Mouse (Mus musculus): ENCODE data around the gene Polh. TPM values are rescaled to one million over a fixed set of nuclear protein-coding genes. Genes with fewer than 3 reads are reported as not detected.
A peak's percentile ranks its signal among the peaks of the same experiment; 100 is the strongest.

Gene Polh
- polyA plus RNA-seq, 1 experiment from 2014 or later = 8.5 TPM

DNA sequence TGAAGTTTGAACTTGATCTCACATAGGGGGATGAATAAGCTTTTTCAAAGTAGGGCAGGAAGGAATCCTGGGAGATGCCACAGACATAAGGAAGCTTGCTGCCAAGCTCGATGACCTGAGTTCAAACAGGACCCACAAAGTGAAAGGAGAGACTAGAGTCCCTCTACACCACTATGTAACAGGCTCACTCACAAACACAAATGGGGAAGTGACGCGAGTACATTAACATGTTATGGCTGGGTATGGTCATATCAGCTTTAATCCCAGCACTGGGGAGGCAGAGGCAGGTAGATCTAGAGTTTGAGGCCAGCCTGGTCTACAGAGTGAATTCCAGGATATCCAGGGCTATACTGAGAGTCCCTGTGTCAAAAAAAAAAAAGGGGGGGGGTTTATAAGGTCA is 48.1 kb downstream of the Polh start:
- ATAC-seq (replicated peaks) = no peak
- no peaks in the 10 kb centered on the region for H3K9me3 ChIP-seq
- 93% methylated on average over 3 of the region's 3 CpGs for WGBS

DNA sequence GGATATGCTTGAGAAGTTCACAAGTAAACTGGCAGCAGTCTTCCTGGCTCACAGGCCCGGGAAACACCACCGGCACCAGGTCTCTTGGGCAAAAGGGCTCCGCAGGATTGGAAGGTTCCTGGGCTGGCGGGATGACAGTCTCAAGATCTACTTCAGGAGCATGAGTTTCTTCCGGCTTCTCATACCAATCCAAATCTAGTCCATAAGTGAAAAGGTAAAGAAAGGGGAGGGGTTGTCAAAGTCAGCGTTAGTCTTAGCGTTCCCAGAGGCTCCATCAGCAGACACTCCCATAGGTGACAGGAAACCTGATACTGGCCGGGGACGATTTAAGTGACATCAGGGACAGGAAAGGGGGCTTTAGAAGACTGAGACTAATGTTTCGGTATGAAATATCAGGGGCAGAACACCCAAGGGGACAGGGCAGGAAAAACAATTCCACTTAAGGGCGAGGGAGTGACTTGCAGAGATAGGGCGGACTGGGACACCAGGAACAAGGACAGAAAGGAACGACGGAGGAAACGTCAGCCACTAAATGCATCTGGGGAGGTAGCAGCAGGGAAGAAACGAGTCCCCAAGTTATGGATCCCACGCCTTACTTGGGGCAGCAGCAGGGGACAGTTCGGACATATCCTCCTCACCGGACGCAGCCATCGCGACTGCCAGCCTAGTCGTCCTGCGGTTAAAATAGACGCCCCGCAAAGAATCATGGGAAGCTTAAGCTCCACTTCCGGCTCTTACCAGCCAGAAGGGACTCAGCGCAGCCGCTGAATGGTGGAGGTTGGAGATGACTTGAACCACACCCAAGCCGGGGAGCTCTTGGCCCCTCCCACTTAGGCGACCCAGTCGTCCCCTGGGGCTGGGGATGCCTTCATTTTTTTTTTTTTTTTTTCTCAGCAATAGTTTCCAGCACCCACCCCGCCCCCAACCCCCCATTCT is 49.3 kb downstream of the Polh start, which contains the start of gene Mad2l1bp:
Mad2l1bp (minus strand) TSS at position 707 of the 936 bp plus-strand sequence.
- Histone ChIP-seq H3K4me3 (peak within 1 kb of the TSS; percentile 57), H3K4me2 (replicated peaks) (peak within 1 kb of the TSS; percentile 65), H3K36me3 (peaks cover 7% of the 10 kb centered on the region), H3K27me3 (no peaks in the 10 kb centered on the region), H3K27ac (replicated peaks) (peak within 1 kb of the TSS; percentile 43), H3K9me3 (no peaks in the 10 kb centered on the region), H3K4me1 (peaks cover 12% of the 10 kb centered on the region), H3K9ac (replicated peaks) (peak within 1 kb of the TSS; percentile 63)
- peak; percentile 91 for ATAC-seq (replicated peaks)
- WGBS = 8% methylated on average over 33 of the region's 33 CpGs

More for the DNA sequence above, 48.1 kb downstream of the Polh start:
- peaks cover 12% of the 10 kb centered on the region for H3K4me1 ChIP-seq
- no peak overlapping the region for H3K4me2 ChIP-seq (replicated peaks)
- H3K27ac ChIP-seq (replicated peaks) = no peak overlapping the region
- H3K4me3 ChIP-seq = no peak overlapping the region
- no peaks in the 10 kb centered on the region for H3K27me3 ChIP-seq
- H3K9ac ChIP-seq (replicated peaks) = no peak overlapping the region
- no peaks in the 10 kb centered on the region for H3K36me3 ChIP-seq

DNA sequence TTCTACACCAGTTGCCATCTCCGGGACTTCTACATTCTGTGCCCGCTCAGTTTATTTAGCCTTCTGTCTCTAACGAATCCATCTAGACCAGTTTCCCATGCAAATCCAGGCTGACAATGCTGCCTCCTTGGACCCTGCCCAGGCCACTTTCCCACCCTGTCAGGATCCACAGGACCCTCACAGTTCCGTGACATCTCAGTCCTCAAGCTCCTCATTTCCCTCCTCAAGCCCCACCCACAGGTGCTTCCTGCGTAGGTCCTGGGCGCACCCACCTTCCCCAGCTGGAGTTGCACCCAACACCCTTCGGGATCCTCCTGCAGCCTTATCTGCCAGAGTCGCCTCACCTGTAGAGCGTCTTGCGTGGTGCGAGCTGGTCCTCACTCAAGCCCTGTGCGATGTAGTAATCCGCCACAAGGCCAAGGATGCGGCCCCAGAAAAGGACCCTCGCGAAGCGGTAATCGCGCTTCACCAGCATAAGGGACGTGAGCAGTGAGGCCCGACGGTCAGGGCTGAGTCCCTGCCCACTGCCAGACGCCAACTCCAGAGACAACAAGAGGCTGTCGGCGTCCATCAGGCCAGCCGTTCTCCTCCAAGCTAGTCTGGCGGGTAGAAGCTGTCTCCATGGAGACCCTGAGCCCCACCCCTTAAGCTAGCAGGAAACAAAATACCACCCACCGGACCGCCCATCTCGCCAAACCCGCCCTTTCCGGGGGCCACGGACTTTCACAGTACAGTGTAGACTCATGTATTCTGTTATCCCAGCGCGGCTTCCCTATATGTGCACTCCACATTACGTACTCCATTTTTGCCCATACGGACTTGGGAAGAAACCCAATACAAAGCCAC is 58.6 kb downstream of the Polh start, which contains the start of gene Rsph9:
Rsph9 (minus strand) TSS at position 639 of the 846 bp plus-strand sequence.
- H3K4me2 ChIP-seq (replicated peaks) = peak within 1 kb of the TSS; percentile 86
- 4% methylated on average over 37 of the region's 37 CpGs for WGBS
- peak within 1 kb of the TSS; percentile 59 for H3K4me3 ChIP-seq
- H3K4me1 ChIP-seq = peaks cover 16% of the 10 kb centered on the region
- ATAC-seq (replicated peaks) = peak; percentile 97
- H3K36me3 ChIP-seq = peaks cover 23% of the 10 kb centered on the region
- peak within 1 kb of the TSS; percentile 35 for H3K27ac ChIP-seq (replicated peaks)
- no peaks in the 10 kb centered on the region for H3K27me3 ChIP-seq
- H3K9ac ChIP-seq (replicated peaks) = peak within 1 kb of the TSS; percentile 60
- H3K9me3 ChIP-seq = no peaks in the 10 kb centered on the region

DNA sequence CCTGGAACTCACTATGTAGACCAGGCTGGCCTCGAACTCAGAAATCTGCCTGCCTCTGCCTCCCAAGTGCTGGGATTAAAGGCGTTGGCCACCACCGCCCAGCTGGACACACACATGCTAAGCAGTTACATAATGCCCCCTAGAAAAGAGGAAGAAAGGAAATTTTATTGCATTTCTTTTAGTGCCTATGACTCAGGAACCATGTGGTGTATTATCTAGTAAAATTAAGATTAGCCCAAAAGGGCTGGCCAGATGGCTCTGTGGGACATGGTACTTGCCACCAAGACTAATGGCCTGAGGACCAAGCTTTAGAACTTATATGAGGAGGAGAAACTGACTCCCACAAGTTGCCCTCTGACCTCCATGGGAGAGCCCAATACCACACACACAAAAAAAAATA is 62.6 kb downstream of the Polh start:
- ATAC-seq (replicated peaks) = no peak
- Histone ChIP-seq H3K4me3 (no peak overlapping the region), H3K4me1 (peaks cover 16% of the 10 kb centered on the region), H3K9me3 (no peaks in the 10 kb centered on the region), H3K27me3 (no peaks in the 10 kb centered on the region), H3K27ac (replicated peaks) (no peak overlapping the region), H3K9ac (replicated peaks) (no peak overlapping the region), H3K4me2 (replicated peaks) (no peak overlapping the region), H3K36me3 (no peaks in the 10 kb centered on the region)
- 88% methylated on average over 3 of the region's 3 CpGs for WGBS

DNA sequence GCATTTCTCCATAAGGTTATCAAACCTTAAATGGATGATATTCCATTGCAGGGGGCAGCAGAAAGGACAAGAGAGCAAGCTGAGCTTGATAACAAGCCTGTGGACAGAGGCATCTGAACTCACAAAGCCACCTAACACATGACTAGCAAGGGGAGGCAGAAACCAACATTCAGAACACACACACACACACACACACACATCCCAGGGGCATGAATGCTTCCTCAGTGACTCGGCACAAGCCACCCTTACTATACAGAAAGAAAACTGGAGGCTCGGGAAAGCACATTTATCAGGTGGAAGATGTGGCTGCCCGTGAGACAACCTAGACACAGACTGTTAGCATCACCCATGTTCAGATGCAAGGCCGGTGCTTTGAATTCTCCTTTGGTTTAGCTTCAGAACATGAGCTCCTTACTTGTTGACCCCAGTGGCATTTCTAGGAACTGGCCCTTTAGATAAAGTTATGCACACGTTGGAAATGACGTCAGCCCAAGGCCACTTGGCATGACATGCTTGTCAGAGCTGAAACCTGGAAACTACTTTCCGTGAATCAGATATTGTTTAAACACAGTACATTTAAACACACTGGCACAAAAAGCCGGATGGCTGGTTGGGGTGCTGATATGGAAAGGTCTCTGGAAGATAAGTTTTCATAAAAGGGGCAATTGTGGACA is 63.7 kb downstream of the Polh start:
- H3K9ac ChIP-seq (replicated peaks) = no peak overlapping the region
- H3K4me3 ChIP-seq = no peak overlapping the region
- no peaks in the 10 kb centered on the region for H3K36me3 ChIP-seq
- H3K27ac ChIP-seq (replicated peaks) = no peak overlapping the region
- ATAC-seq (replicated peaks) = no peak
- no peak overlapping the region for H3K4me2 ChIP-seq (replicated peaks)
- 83% methylated on average over 8 of the region's 8 CpGs for WGBS
- no peaks in the 10 kb centered on the region for H3K27me3 ChIP-seq
- peaks cover 7% of the 10 kb centered on the region for H3K4me1 ChIP-seq
- H3K9me3 ChIP-seq = no peaks in the 10 kb centered on the region

DNA sequence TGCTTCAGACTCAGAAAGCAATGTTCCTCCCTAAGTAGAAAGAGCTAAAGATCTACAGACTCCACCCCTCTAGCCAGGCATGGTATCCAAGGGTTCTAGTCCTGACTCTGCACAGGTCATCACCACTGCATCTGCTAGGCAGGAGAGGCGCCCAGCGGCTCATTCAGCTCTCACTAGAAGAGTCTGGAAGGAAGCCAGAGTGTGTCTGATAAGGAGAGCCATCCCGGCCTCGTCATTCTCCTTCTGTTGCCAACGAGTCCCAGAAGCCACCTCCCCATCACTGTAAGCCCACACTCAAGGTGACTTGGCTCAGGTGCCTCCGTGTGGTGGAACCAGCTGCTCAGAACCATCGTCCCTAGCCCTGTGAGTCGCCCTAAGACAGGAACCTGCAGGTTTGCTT is 69.6 kb downstream of the Polh start:
- no peaks in the 10 kb centered on the region for H3K4me1 ChIP-seq
- 75% methylated on average over 8 of the region's 8 CpGs for WGBS
- no peak overlapping the region for H3K9ac ChIP-seq (replicated peaks)
- ATAC-seq (replicated peaks) = no peak
- no peaks in the 10 kb centered on the region for H3K9me3 ChIP-seq
- H3K27ac ChIP-seq (replicated peaks) = no peak overlapping the region
- no peak overlapping the region for H3K4me2 ChIP-seq (replicated peaks)
- no peaks in the 10 kb centered on the region for H3K27me3 ChIP-seq
- H3K4me3 ChIP-seq = no peak overlapping the region
- peaks cover 24% of the 10 kb centered on the region for H3K36me3 ChIP-seq

DNA sequence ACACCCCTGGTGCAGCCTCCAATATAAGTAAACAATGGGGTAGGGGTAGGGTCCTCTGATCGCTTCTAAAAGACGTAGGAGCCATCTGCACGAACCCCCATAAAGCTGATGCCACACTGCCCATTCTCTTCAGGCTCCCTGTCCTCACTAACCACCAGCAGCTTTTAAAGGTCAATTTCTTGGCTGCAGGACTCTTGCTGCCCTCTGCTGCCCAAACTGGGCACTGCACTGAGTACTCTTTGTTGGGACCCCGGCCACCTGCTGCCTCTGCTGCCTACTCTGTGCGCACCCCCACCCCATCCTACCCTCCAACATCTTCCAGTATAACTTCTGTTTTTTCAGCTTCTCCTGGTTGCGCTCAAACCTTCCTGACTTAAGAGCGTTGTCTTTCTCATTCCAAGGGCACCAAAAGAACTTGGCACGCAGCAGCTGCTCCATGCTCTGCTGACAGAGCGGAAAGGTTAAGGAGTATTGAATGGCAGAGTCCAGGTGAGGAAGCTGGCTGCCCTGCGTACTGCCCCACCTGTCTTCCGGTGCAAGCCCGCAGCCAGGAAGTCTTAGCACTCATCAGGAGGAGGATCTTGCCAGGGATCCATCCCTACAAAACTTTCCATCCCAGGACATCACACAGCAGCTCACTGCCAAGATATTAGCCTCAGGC is 70.3 kb downstream of the Polh start:
- ATAC-seq (replicated peaks) = peak; percentile 53; the same call in 1 of the 2 replicates
- no peak overlapping the region for H3K27ac ChIP-seq (replicated peaks)
- H3K4me1 ChIP-seq = no peaks in the 10 kb centered on the region
- no peaks in the 10 kb centered on the region for H3K27me3 ChIP-seq
- no peaks in the 10 kb centered on the region for H3K9me3 ChIP-seq
- peaks cover 31% of the 10 kb centered on the region for H3K36me3 ChIP-seq
- no peak overlapping the region for H3K4me3 ChIP-seq
- no peak overlapping the region for H3K4me2 ChIP-seq (replicated peaks)
- 19% methylated on average over 12 of the region's 12 CpGs for WGBS
- H3K9ac ChIP-seq (replicated peaks) = no peak overlapping the region

DNA sequence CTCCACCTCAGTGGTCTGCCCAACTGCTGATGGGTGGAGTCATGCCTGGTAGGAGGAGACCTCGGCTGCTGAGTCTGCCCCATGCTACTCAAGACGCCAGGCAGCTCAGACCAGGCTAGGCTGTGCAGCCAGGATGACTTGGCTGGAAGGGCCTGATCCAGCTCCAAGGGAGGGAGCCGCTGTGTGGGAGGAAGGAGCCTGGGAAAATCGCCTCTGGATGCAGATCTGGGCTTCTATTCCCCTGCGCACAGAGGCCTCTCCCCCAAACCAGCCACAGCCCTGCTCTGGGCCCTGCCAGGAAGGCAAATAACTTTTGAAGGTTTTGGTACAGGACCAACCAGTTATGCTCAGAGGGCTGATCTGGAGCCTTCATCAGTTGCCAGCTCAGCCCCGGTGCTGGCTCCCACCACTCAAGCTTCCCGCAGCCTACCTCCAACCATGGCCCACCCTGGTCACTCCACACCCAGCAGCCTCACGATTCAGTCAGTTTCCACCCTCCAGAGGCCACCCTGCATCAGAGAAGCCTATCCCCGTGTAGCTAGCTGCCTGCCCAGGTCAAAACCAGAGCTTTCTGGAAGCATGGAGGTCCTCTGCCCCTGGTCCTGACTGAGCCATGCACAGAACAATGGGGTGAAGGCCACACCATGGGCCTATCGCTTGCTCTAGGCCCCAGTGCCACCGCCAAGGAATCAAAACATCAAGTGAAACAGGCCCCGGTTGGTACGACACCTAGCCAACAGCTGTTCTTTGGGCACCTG is 72.5 kb downstream of the Polh start:
- no peaks in the 10 kb centered on the region for H3K4me1 ChIP-seq
- no peak for ATAC-seq (replicated peaks)
- no peak overlapping the region for H3K4me3 ChIP-seq
- WGBS = 80% methylated on average over 13 of the region's 13 CpGs
- H3K9me3 ChIP-seq = no peaks in the 10 kb centered on the region
- H3K4me2 ChIP-seq (replicated peaks) = no peak overlapping the region
- no peak overlapping the region for H3K27ac ChIP-seq (replicated peaks)
- peaks cover 52% of the 10 kb centered on the region for H3K36me3 ChIP-seq
- no peak overlapping the region for H3K9ac ChIP-seq (replicated peaks)
- H3K27me3 ChIP-seq = no peaks in the 10 kb centered on the region

DNA sequence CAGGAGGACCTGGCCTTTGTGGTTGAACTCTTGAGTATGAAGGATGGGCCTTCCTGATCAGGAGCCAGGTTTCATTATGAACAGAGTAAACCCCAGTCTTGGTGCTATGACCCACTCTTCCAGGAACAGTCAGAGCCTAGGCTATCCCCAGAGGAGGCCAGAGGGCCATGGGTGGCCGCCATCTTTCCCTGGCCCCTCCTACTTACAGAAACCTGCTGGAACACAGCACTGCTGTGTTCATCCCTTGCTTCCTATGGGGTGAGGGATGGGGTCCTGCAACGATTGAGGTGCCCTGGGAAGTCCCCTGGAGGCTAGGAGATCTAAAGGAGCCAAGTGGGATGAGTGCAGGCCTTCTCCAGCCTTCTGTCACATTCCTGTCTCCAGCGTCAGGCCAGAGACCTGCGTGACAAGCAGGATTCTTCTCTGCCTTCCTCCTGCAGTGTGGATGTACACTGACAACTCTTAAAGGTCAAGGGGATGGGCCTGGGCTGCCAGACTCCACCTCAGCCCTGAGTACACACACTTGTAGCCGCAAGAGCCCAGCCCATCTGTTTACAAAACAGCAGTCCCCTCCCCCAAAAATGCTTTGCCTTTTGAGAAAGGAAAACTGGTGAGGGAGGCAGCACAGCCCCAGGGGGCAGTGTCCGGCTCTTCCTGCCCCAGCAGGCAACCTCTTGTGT is 74.5 kb downstream of the Polh start:
- no peak overlapping the region for H3K9ac ChIP-seq (replicated peaks)
- peaks cover 72% of the 10 kb centered on the region for H3K36me3 ChIP-seq
- ATAC-seq (replicated peaks) = no peak

DNA sequence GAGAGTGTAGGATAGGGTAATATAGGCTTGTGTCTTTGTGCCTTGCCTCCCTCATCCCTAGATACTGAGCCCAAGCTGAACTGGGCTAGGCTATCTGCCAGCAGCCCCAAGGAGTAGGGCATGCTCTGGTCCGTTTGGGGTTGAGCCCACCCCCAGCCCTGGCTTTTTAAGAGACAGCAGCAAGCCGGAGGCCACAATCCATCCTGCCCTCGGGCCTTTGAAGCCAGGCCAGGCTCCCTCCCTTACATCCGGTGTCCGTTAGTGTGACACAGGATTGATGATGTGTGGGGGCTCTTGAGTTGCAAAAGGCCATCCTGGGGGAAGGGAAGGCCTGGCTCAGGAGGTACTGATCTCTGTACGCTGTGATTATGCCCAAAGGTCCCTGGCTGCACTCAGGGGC is 75.8 kb downstream of the Polh start:
- Histone ChIP-seq H3K4me2 (replicated peaks) (no peak overlapping the region), H3K27ac (replicated peaks) (no peak overlapping the region), H3K36me3 (peaks cover 86% of the 10 kb centered on the region), H3K9ac (replicated peaks) (no peak overlapping the region), H3K4me1 (no peaks in the 10 kb centered on the region), H3K4me3 (no peak overlapping the region), H3K9me3 (no peaks in the 10 kb centered on the region), H3K27me3 (no peaks in the 10 kb centered on the region)
- no peak for ATAC-seq (replicated peaks)
- 90% methylated on average over 6 of the region's 6 CpGs for WGBS

More for the DNA sequence above, 74.5 kb downstream of the Polh start:
- Histone ChIP-seq H3K27ac (replicated peaks) (no peak overlapping the region; the same call in 1 of the 2 replicates), H3K27me3 (no peaks in the 10 kb centered on the region), H3K4me1 (no peaks in the 10 kb centered on the region), H3K4me2 (replicated peaks) (no peak overlapping the region), H3K4me3 (no peak overlapping the region), H3K9me3 (no peaks in the 10 kb centered on the region)
- WGBS = 81% methylated on average over 6 of the region's 6 CpGs
